In genomic region chr13:76384664-76385435, GRCm38 (mm10) we compare ENCODE assay signal across 8 mouse cellular contexts. TPM values are rescaled to one million over a fixed set of nuclear protein-coding genes. Genes with fewer than 3 reads are reported as not detected.
DNase-seq lines count a peak whose midpoint lies in the region; ATAC-seq and TF ChIP-seq lines count a peak whose summit lies in the region.

No protein-coding gene starts in this region.

- no peaks in the 10 kb centered on the region for H3K36me3 ChIP-seq in embryonic facial prominence, embryonic 14.5 days (ENCODE audit: control insufficient read depth, insufficient read depth, low read length)
- no peaks in the 10 kb centered on the region for H3K36me3 ChIP-seq in heart, embryonic 13.5 days
- H3K36me3 ChIP-seq in kidney, embryonic 15.5 days: no peaks in the 10 kb centered on the region
- no peaks in the 10 kb centered on the region for H3K36me3 ChIP-seq in liver, adult 2 months (ENCODE audit: control insufficient read depth, insufficient read depth, low read length)
- no peaks in the 10 kb centered on the region for H3K36me3 ChIP-seq in midbrain, embryonic 15.5 days (replicated peaks)
- no peaks in the 10 kb centered on the region for H3K36me3 ChIP-seq in stomach, embryonic 15.5 days

- WGBS in embryonic facial prominence, embryonic 14.5 days: 2% methylated on average over 23 of the region's 58 CpGs
- WGBS in heart, embryonic 13.5 days: 2% methylated on average over 58 of the region's 58 CpGs
- under 1% methylated on average over 56 of the region's 58 CpGs for WGBS in kidney, embryonic 15.5 days
- 4% methylated on average over 57 of the region's 58 CpGs for whole genome bisulfite sequencing in liver, adult 2 months
- WGBS in midbrain, embryonic 15.5 days: 1% methylated on average over 53 of the region's 58 CpGs
- 2% methylated on average over 58 of the region's 58 CpGs for WGBS in stomach, embryonic 15.5 days

- ATAC-seq in embryonic facial prominence, embryonic 14.5 days (ENCODE audit: low read depth): peak; percentile 90
- ATAC-seq in heart, embryonic 13.5 days (ENCODE audit: extremely low read depth, insufficient number of reproducible peaks, low FRiP score, low TSS enrichment): peak; percentile 14; the same call in 1 of the 2 replicates
- ATAC-seq in kidney, embryonic 15.5 days (replicated peaks; ENCODE audit: low FRiP score): peak; percentile 89
- ATAC-seq in midbrain, embryonic 15.5 days (replicated peaks): peak; percentile 96
- peak; percentile 77 for ATAC-seq in stomach, embryonic 15.5 days (ENCODE audit: insufficient read depth, low FRiP score, low read depth)

- no peak overlapping the region for H3K27ac ChIP-seq in embryonic facial prominence, embryonic 14.5 days (replicated peaks; ENCODE audit: low read depth, low read length)
- no peak overlapping the region for H3K27ac ChIP-seq in heart, embryonic 13.5 days (replicated peaks)
- H3K27ac ChIP-seq in kidney, embryonic 15.5 days: peak overlapping the region; percentile 9; the same call in 1 of the 2 replicates
- no peak overlapping the region for H3K27ac ChIP-seq in liver, adult 2 months (replicated peaks; ENCODE audit: insufficient read depth, low read depth, low read length)
- peak overlapping the region; percentile 58 for H3K27ac ChIP-seq in midbrain, embryonic 15.5 days
- H3K27ac ChIP-seq in stomach, embryonic 15.5 days: peak overlapping the region; percentile 32

- H3K27me3 ChIP-seq in embryonic facial prominence, embryonic 14.5 days (replicated peaks; ENCODE audit: control insufficient read depth, insufficient read depth, low read length): peaks cover 37% of the 10 kb centered on the region
- H3K27me3 ChIP-seq in heart, embryonic 13.5 days (replicated peaks): peaks cover 52% of the 10 kb centered on the region
- peaks cover 48% of the 10 kb centered on the region for H3K27me3 ChIP-seq in kidney, embryonic 15.5 days
- peaks cover 19% of the 10 kb centered on the region for H3K27me3 ChIP-seq in liver, adult 2 months (ENCODE audit: control insufficient read depth, insufficient read depth, low read length)
- H3K27me3 ChIP-seq in midbrain, embryonic 15.5 days (replicated peaks): 0 out of 2 replicates have a peak, but pooled peaks cover 7% of the 10 kb centered on the region
- H3K27me3 ChIP-seq in stomach, embryonic 15.5 days (replicated peaks): peaks cover 14% of the 10 kb centered on the region

- peak; percentile 5 to 8 for DNase-seq in spleen, adult 18-20 months
- DNase-seq in spleen, adult 12 weeks (ENCODE audit: low spot score): no peak
- peak; percentile 59 for DNase-seq in embryonic facial prominence, embryonic 14.5 days (ENCODE audit: low spot score)
- DNase-seq in liver, adult 2 months (ENCODE audit: extremely low read depth, low read depth, low spot score): no peak

- H3K4me2 ChIP-seq in embryonic facial prominence, embryonic 14.5 days (ENCODE audit: low read depth, low read length): peak overlapping the region; percentile 97
- peak overlapping the region; percentile 98 for H3K4me2 ChIP-seq in heart, embryonic 13.5 days
- H3K4me2 ChIP-seq in kidney, embryonic 15.5 days: peak overlapping the region; percentile 98
- peak overlapping the region; percentile 89 for H3K4me2 ChIP-seq in midbrain, embryonic 15.5 days
- H3K4me2 ChIP-seq in stomach, embryonic 15.5 days: peak overlapping the region; percentile 98

- peak overlapping the region; percentile 57 for H3K4me3 ChIP-seq in embryonic facial prominence, embryonic 14.5 days (ENCODE audit: low read depth, low read length)
- H3K4me3 ChIP-seq in heart, embryonic 13.5 days: peak overlapping the region; percentile 66
- H3K4me3 ChIP-seq in kidney, embryonic 15.5 days (replicated peaks): peak overlapping the region; percentile 58
- H3K4me3 ChIP-seq in liver, adult 2 months (ENCODE audit: insufficient read depth, low read depth, low read length): peak overlapping the region; percentile 30; the same call in 1 of the 2 replicates
- H3K4me3 ChIP-seq in midbrain, embryonic 15.5 days: peak overlapping the region; percentile 84
- peak overlapping the region; percentile 55 for H3K4me3 ChIP-seq in stomach, embryonic 15.5 days (replicated peaks)

- TF ChIP-seq CTCF in liver, adult 2 months (IDR thresholded peaks at IDR 0.05; ENCODE audit: low read depth, low read length): no peak

- no peaks in the 10 kb centered on the region for H3K79me2 ChIP-seq in liver, adult 2 months (ENCODE audit: control insufficient read depth, insufficient read depth, low read length)

- peak overlapping the region; percentile 58 for H3K9ac ChIP-seq in embryonic facial prominence, embryonic 14.5 days (ENCODE audit: low read depth, low read length)
- peak overlapping the region; percentile 68 for H3K9ac ChIP-seq in heart, embryonic 13.5 days
- peak overlapping the region; percentile 36; the same call in 1 of the 2 replicates for H3K9ac ChIP-seq in kidney, embryonic 15.5 days
- no peak overlapping the region; the same call in 1 of the 2 replicates for H3K9ac ChIP-seq in liver, adult 2 months (ENCODE audit: low read depth, low read length)
- H3K9ac ChIP-seq in midbrain, embryonic 15.5 days: peak overlapping the region; percentile 68
- H3K9ac ChIP-seq in stomach, embryonic 15.5 days: peak overlapping the region; percentile 42; the same call in 1 of the 2 replicates

- H3K9me3 ChIP-seq in embryonic facial prominence, embryonic 14.5 days (ENCODE audit: control insufficient read depth, low read length): no peaks in the 10 kb centered on the region
- H3K9me3 ChIP-seq in heart, embryonic 13.5 days: no peaks in the 10 kb centered on the region
- H3K9me3 ChIP-seq in kidney, embryonic 15.5 days (replicated peaks): no peaks in the 10 kb centered on the region
- H3K9me3 ChIP-seq in midbrain, embryonic 15.5 days: no peaks in the 10 kb centered on the region
- H3K9me3 ChIP-seq in stomach, embryonic 15.5 days: no peaks in the 10 kb centered on the region

- TF ChIP-seq POLR2A in liver, adult 2 months (IDR thresholded peaks at IDR 0.05; ENCODE audit: extremely low read depth, insufficient read depth, low read length): no peak

- H3K4me1 ChIP-seq in embryonic facial prominence, embryonic 14.5 days (ENCODE audit: control insufficient read depth, insufficient read depth, low read length): peaks cover 8% of the 10 kb centered on the region; the same call in 1 of the 2 replicates
- peaks cover 12% of the 10 kb centered on the region for H3K4me1 ChIP-seq in heart, embryonic 13.5 days
- H3K4me1 ChIP-seq in kidney, embryonic 15.5 days: peaks cover 18% of the 10 kb centered on the region
- H3K4me1 ChIP-seq in liver, adult 2 months (ENCODE audit: control insufficient read depth, insufficient read depth, low read length): 0 out of 2 replicates have a peak, but pooled peaks cover 3% of the 10 kb centered on the region
- H3K4me1 ChIP-seq in midbrain, embryonic 15.5 days: peaks cover 12% of the 10 kb centered on the region
- H3K4me1 ChIP-seq in stomach, embryonic 15.5 days: peaks cover 13% of the 10 kb centered on the region

RNA-seq across cellular contexts. Expression of gene Mctp1, which starts 0.5 kb away (rescaled TPM):
- polyA plus RNA-seq in embryonic facial prominence, embryonic 14.5 days (2014; fragmentation: Nextera tagmentation; extraction: Ambion mirVana): 1.0 and 1.3 TPM in 2 replicates
- polyA plus RNA-seq in heart, embryonic 13.5 days (2015; fragmentation: Nextera tagmentation; extraction: Ambion mirVana): 0.23 and 0.47 TPM in 2 replicates
- 0.30 and 0.53 TPM in 2 replicates for polyA plus RNA-seq in kidney, embryonic 15.5 days (2015; fragmentation: Nextera tagmentation; extraction: Ambion mirVana)
- total RNA-seq in liver, adult 2 months (2014; rRNA removed): 0.65 and 0.67 TPM in 2 replicates
- polyA plus RNA-seq in liver, adult 2 months (2012; rRNA removed): 0.04 TPM in 1 of 2 replicates, not detected in the other
- 3.4 and 3.9 TPM in 2 replicates for polyA plus RNA-seq in midbrain, embryonic 15.5 days (2015; fragmentation: Nextera tagmentation; extraction: Ambion mirVana)
- 1.5 and 1.6 TPM in 2 replicates for polyA plus RNA-seq in stomach, embryonic 15.5 days (2015; fragmentation: Nextera tagmentation; extraction: Ambion mirVana)

Comparison
In these comparisons a context has a peak if more than half of its experiments do, and no peak if none do; other contexts are left out.
1. DNase-seq: peak in spleen, adult 18-20 months (2 of 2) and embryonic facial prominence, embryonic 14.5 days (single experiment); none in spleen, adult 12 weeks (single experiment) and liver, adult 2 months (single experiment).
2. ATAC-seq: peak in every context shown above with its lines; median percentile 96 in midbrain, embryonic 15.5 days; 90 in embryonic facial prominence, embryonic 14.5 days; 89 in kidney, embryonic 15.5 days; 77 in stomach, embryonic 15.5 days; 14 in heart, embryonic 13.5 days.
3. H3K27ac ChIP-seq: peak in kidney, embryonic 15.5 days (single experiment), midbrain, embryonic 15.5 days (single experiment) and stomach, embryonic 15.5 days (single experiment); none in embryonic facial prominence, embryonic 14.5 days (single experiment), heart, embryonic 13.5 days (single experiment) and liver, adult 2 months (single experiment).
4. H3K4me3 ChIP-seq: peak in every context shown above with its lines; median percentile 84 in midbrain, embryonic 15.5 days; 66 in heart, embryonic 13.5 days; 58 in kidney, embryonic 15.5 days; 57 in embryonic facial prominence, embryonic 14.5 days; 55 in stomach, embryonic 15.5 days; 30 in liver, adult 2 months.
5. Peak in every context shown above with its lines, with median percentiles within 50 percentile points of each other: H3K4me2 ChIP-seq.